Mouse (Mus musculus) layer of hippocampus, postnatal 25 days (tissue): ENCODE data around the gene Scn3a. TPM values are rescaled to one million over a fixed set of nuclear protein-coding genes. Genes with fewer than 3 reads are reported as not detected.

ENCODE experiments used
- DNase-seq, 2 experiments: peaks; one replicate each; pipeline ENCODE4 v3.0.0; 2022; ENCODE audit warnings: mixed read lengths in 2 of 2, low spot score in 1 of 2; ENCODE audit errors: extremely low spot score in 1 of 2
- total RNA-seq, 2 experiments: library from RNA; stranded (reverse); gene quantifications; 2 replicates each; pipeline ENCODE4 v1.2.3; 2021

Scn3a gene
- 10 to 100 TPM; 37.7 to 40.2 TPM for total RNA-seq

GRCm38 (mm10) chr2:65566793-65567787 is at the start of gene Scn3a:
Gene Scn3a, minus strand, starts transcription at chr2:65567627.
- peak in 1 of 2 experiments; percentile 63 for DNase-seq

- DNase-seq, result no peak
Observed at GRCm38 (mm10) chr2:65611887-65612286, 44.5 kb upstream of the Scn3a start.

- no peak for DNase-seq
Observed at GRCm38 (mm10) chr2:65607813-65608212, 40.4 kb upstream of the Scn3a start.

- DNase-seq, result peak in 1 of 2 experiments; percentile 24
Observed at GRCm38 (mm10) chr2:65587679-65588078, 20.3 kb upstream of the Scn3a start.

- no peak for DNase-seq
Observed at GRCm38 (mm10) chr2:65567925-65568324, 498 bp upstream of the Scn3a start.

GRCm38 (mm10) chr2:65563898-65564297 is 3.5 kb downstream of the Scn3a start:
- no peak for DNase-seq

GRCm38 (mm10) chr2:65557719-65558118 is 9.7 kb downstream of the Scn3a start:
- no peak for DNase-seq

GRCm38 (mm10) chr2:65554662-65555061 is 12.8 kb downstream of the Scn3a start:
- no peak for DNase-seq

GRCm38 (mm10) chr2:65553473-65553872 is 14.0 kb downstream of the Scn3a start:
- no peak for DNase-seq

- DNase-seq, result no peak
Observed at GRCm38 (mm10) chr2:65552727-65553126, 14.7 kb downstream of the Scn3a start.

GRCm38 (mm10) chr2:65552222-65552621 is 15.2 kb downstream of the Scn3a start:
- DNase-seq, result no peak

- DNase-seq, result no peak
Observed at GRCm38 (mm10) chr2:65551736-65552135, 15.7 kb downstream of the Scn3a start.

- no peak for DNase-seq
Observed at GRCm38 (mm10) chr2:65550564-65550963, 16.9 kb downstream of the Scn3a start.

GRCm38 (mm10) chr2:65548665-65549064 is 18.8 kb downstream of the Scn3a start:
- DNase-seq, result no peak

GRCm38 (mm10) chr2:65547341-65547740 is 20.1 kb downstream of the Scn3a start:
- no peak for DNase-seq

GRCm38 (mm10) chr2:65542906-65543592 is 24.4 kb downstream of the Scn3a start:
- DNase-seq, result no peak

GRCm38 (mm10) chr2:65541781-65542180 is 25.6 kb downstream of the Scn3a start:
- no peak for DNase-seq

- DNase-seq, result no peak
Observed at GRCm38 (mm10) chr2:65538436-65538835, 29.0 kb downstream of the Scn3a start.

- DNase-seq, result no peak
Observed at GRCm38 (mm10) chr2:65532127-65532854, 35.1 kb downstream of the Scn3a start.

- no peak for DNase-seq
Observed at GRCm38 (mm10) chr2:65529148-65529547, 38.3 kb downstream of the Scn3a start.

- DNase-seq, result no peak
Observed at GRCm38 (mm10) chr2:65516703-65517102, 50.7 kb downstream of the Scn3a start.
